Mouse (Mus musculus) intestine, postnatal 0 days (tissue): ENCODE measurements around the gene Trpm7. TPM values are rescaled to one million over a fixed set of nuclear protein-coding genes. Genes with fewer than 3 reads are reported as not detected.

Source experiments
- ATAC-seq: fragments of 200-750 bp; cut with Nextera tagmentation; 2 replicates; pipeline ENCODE4 v1.8.0; 2017; ENCODE audit warnings: mild to moderate bottlenecking, moderate TSS enrichment, moderate library complexity
- H3K27ac ChIP-seq: fragments of 300-500 bp; sonication (generic); 2 replicates; pipeline ENCODE4 v1.5.1; 2014; ENCODE audit warnings: mild to moderate bottlenecking, low read depth, low read length, moderate library complexity
- H3K27me3 ChIP-seq: fragments of 300-500 bp; sonication (generic); replicated peaks from 2 replicates; pipeline ENCODE4 v1.6.1; 2014; ENCODE audit warnings: low read length, mixed read lengths; ENCODE audit not compliant: control insufficient read depth, insufficient read depth
- H3K36me3 ChIP-seq: fragments of 300-500 bp; sonication (generic); 2 replicates; pipeline ENCODE4 v1.6.1; 2014; ENCODE audit warnings: mild to moderate bottlenecking, moderate library complexity; ENCODE audit not compliant: control insufficient read depth, insufficient read depth
- H3K4me1 ChIP-seq: fragments of 300-500 bp; sonication (generic); replicated peaks from 2 replicates; pipeline ENCODE4 v1.6.1; 2014; ENCODE audit warnings: antibody characterized with exemption, low read length, mixed read lengths; ENCODE audit not compliant: control insufficient read depth, insufficient read depth
- H3K4me2 ChIP-seq: fragments of 300-500 bp; sonication (generic); replicated peaks from 2 replicates; pipeline ENCODE4 v1.6.1; 2014; ENCODE audit warnings: low read depth, mild to moderate bottlenecking, moderate library complexity
- H3K4me3 ChIP-seq: fragments of 300-500 bp; sonication (generic); 2 replicates; pipeline ENCODE4 v1.5.1; 2014; ENCODE audit warnings: low read depth, low read length
- H3K9ac ChIP-seq: fragments of 300-500 bp; sonication (generic); 2 replicates; pipeline ENCODE4 v1.6.1; 2014; ENCODE audit warnings: mild to moderate bottlenecking, low read depth, low read length
- H3K9me3 ChIP-seq: fragments of 300-500 bp; sonication (generic); 2 replicates; pipeline ENCODE4 v1.6.1; 2016; ENCODE audit warnings: mixed run types; ENCODE audit not compliant: control insufficient read depth
- CTCF ChIP-seq: sonication (generic); IDR thresholded peaks from 2 replicates; pipeline ENCODE4 v1.5.1; 2016; ENCODE audit warnings: low read depth, mild to moderate bottlenecking, control low read depth, antibody characterized with exemption, moderate library complexity
- WGBS: fragments of 180-500 bp; shearing (Covaris S2); extraction: QIAGEN DNeasy Blood & Tissue Kit; methylation state at CpG from one replicate; pipeline ENCODE4 v1.1.7; 2014; 5-methylcytosine and 5-hydroxymethylcytosine counted together
- polyA plus RNA-seq: library from polyadenylated mRNA; unstranded; fragments of >200 nt; fragmentation: Nextera tagmentation; extraction: Ambion mirVana; gene quantifications from 2 replicates; pipeline ENCODE4 v1.2.1, GENCODE M21; 2015

Trpm7 gene
- polyA plus RNA-seq, 1 experiment from 2014 or later, result 35.3 TPM

DNA sequence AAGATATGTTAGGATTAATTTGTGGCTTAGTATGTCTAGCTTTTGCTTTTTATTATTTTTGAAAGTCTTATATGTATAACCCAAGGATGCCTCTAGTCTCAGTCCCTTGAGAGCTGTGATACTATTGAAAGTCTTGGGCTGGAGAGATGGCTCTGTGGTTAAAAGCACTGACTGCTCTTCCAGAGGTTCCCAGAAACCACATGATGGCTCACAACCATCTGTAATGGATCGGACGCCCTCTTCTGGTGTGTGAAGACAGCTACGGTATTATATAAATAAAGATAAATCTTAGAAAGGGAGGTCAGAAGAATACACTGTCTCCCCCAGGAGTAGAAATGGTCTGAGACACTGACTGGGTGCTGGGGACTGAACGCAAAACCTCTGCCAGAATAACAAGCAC, 31.3 kb downstream of the Trpm7 start:
- H3K27ac ChIP-seq, result no peak overlapping the region
- ATAC-seq, result no peak
- no peak overlapping the region for H3K9ac ChIP-seq
- TF ChIP-seq CTCF, result no peak
- no peaks in the 10 kb centered on the region for H3K9me3 ChIP-seq
- H3K4me1 ChIP-seq, result no peaks in the 10 kb centered on the region
- 79% methylated on average over 4 of the region's 4 CpGs for WGBS
- peaks cover 51% of the 10 kb centered on the region for H3K36me3 ChIP-seq
- H3K27me3 ChIP-seq, result no peaks in the 10 kb centered on the region
- H3K4me3 ChIP-seq, result no peak overlapping the region
- no peak overlapping the region for H3K4me2 ChIP-seq

DNA sequence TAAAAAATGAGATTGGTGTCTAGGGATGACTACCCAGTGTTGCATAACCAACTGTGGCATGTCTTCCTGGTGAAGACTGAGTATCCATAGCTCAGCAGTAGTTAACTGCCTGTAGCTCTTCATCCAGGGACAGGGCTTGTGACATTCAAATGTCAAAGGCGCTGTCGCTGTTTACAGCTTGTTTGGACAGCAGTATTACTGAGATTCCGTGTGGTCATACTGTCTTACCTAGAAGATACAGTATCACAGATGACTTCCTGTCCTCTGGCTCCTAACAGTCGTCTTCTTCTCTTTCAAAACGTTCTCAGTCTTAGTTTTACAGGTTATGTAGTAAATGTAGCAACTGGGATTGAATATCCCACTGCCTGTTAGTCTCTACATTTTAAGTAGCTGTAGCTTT, 37.2 kb downstream of the Trpm7 start:
- 90% methylated on average over 5 of the region's 5 CpGs for WGBS
- TF ChIP-seq CTCF, result no peak
- H3K9me3 ChIP-seq, result no peaks in the 10 kb centered on the region
- no peaks in the 10 kb centered on the region for H3K4me1 ChIP-seq
- no peak overlapping the region for H3K4me3 ChIP-seq
- H3K27me3 ChIP-seq, result no peaks in the 10 kb centered on the region
- H3K4me2 ChIP-seq, result no peak overlapping the region
- ATAC-seq, result no peak
- peaks cover 73% of the 10 kb centered on the region for H3K36me3 ChIP-seq
- H3K9ac ChIP-seq, result no peak overlapping the region
- no peak overlapping the region for H3K27ac ChIP-seq

- no peak for TF ChIP-seq CTCF
- no peaks in the 10 kb centered on the region for H3K9me3 ChIP-seq
- 88% methylated on average over 2 of the region's 2 CpGs for WGBS
- H3K27ac ChIP-seq, result no peak overlapping the region
- peaks cover 62% of the 10 kb centered on the region for H3K36me3 ChIP-seq
- no peak for ATAC-seq
- no peak overlapping the region for H3K4me3 ChIP-seq
- H3K9ac ChIP-seq, result no peak overlapping the region
- no peaks in the 10 kb centered on the region for H3K4me1 ChIP-seq
- no peak overlapping the region for H3K4me2 ChIP-seq
- no peaks in the 10 kb centered on the region for H3K27me3 ChIP-seq
Observed at GRCm38 (mm10) chr2:126817414-126817813, 58.6 kb downstream of the Trpm7 start.

- no peak for ATAC-seq
- H3K36me3 ChIP-seq, result peaks cover 66% of the 10 kb centered on the region
Observed at GRCm38 (mm10) chr2:126816644-126817347, 59.2 kb downstream of the Trpm7 start.

DNA sequence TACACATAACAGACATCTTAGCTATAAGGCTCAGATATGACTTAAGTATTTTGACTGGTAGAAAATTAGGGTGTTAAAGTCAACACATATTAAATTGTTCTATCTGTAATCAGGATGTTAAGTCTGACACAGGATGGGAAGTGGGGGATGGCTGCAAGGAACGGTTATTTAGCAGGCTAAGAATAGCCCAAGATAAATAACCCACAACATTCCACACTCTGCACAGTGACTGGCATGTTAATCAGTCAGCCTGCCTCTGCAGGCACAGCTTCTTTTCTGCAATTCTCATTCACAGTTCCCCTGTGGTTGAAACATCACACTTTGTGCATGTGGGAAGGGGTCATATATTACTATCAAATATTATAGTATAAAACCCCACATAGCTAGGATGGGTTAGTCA, 60.2 kb downstream of the Trpm7 start:
- Histone ChIP-seq H3K9me3 (no peaks in the 10 kb centered on the region), H3K27ac (no peak overlapping the region), H3K4me2 (no peak overlapping the region), H3K4me1 (no peaks in the 10 kb centered on the region), H3K27me3 (no peaks in the 10 kb centered on the region), H3K4me3 (no peak overlapping the region), H3K9ac (no peak overlapping the region), H3K36me3 (peaks cover 65% of the 10 kb centered on the region)
- no peak for ATAC-seq
- TF ChIP-seq CTCF, result no peak
- WGBS, result 30% methylated on average over 1 of the region's 1 CpGs

More at GRCm38 (mm10) chr2:126816644-126817347, 59.2 kb downstream of the Trpm7 start:
- no peaks in the 10 kb centered on the region for H3K4me1 ChIP-seq
- no peak overlapping the region for H3K27ac ChIP-seq
- no peaks in the 10 kb centered on the region for H3K27me3 ChIP-seq
- 71% methylated on average over 4 of the region's 4 CpGs for WGBS
- no peak overlapping the region for H3K4me2 ChIP-seq
- H3K9ac ChIP-seq, result no peak overlapping the region
- no peaks in the 10 kb centered on the region for H3K9me3 ChIP-seq
- H3K4me3 ChIP-seq, result no peak overlapping the region
- TF ChIP-seq CTCF, result no peak

GRCm38 (mm10) chr2:126801980-126802379, 74.0 kb downstream of the Trpm7 start:
- TF ChIP-seq CTCF, result no peak
- no peaks in the 10 kb centered on the region for H3K9me3 ChIP-seq
- H3K36me3 ChIP-seq, result peaks cover 67% of the 10 kb centered on the region
- no peaks in the 10 kb centered on the region for H3K4me1 ChIP-seq
- H3K27ac ChIP-seq, result no peak overlapping the region
- no peak overlapping the region for H3K9ac ChIP-seq
- WGBS, result 92% methylated on average over 3 of the region's 3 CpGs
- H3K4me3 ChIP-seq, result no peak overlapping the region
- ATAC-seq, result no peak
- no peak overlapping the region for H3K4me2 ChIP-seq
- H3K27me3 ChIP-seq, result no peaks in the 10 kb centered on the region
